Mouse (Mus musculus): Measurements from ENCODE around the gene Foxf1. TPM values are rescaled to one million over a fixed set of nuclear protein-coding genes. Genes with fewer than 3 reads are reported as not detected.

Gene Foxf1
- polyA plus RNA-seq (2015; fragmentation: Nextera tagmentation; extraction: Ambion mirVana), result 0.43 and 0.86 TPM in 2 replicates

DNA sequence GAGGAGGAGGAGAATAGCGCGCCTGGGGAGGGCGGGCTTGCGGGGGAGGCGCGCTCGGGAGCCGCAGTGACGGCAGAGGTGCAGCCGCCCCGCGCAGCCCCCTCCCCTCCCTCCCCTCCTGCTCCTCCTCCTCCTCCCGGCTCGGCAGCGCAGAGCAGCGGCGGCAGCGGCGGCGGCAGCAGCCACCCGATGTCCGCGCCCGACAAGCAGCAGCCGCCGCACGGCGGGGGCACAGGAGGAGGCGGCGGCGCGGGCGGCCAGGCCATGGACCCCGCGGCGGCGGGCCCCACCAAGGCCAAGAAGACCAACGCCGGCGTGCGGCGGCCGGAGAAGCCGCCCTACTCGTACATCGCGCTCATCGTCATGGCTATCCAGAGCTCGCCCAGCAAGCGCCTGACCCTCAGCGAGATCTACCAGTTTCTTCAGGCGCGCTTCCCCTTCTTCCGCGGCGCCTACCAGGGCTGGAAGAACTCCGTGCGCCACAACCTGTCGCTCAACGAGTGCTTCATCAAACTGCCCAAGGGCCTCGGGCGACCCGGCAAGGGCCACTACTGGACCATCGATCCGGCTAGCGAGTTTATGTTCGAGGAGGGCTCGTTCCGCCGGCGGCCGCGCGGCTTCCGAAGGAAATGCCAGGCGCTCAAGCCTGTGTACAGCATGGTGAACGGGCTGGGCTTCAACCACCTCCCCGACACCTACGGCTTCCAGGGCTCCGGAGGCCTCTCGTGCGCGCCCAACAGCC, at the start of gene Foxf1:
Gene Foxf1, plus strand, starts transcription at position 177 of the 742 bp plus-strand sequence.
- no peaks in the 10 kb centered on the region for H3K36me3 ChIP-seq
- peak within 1 kb of the TSS; percentile 56 for H3K4me3 ChIP-seq
- peak within 1 kb of the TSS; percentile 63 for H3K9ac ChIP-seq
- H3K4me1 ChIP-seq, result peaks cover 40% of the 10 kb centered on the region
- peak within 1 kb of the TSS; percentile 99 for H3K4me2 ChIP-seq (replicated peaks)
- under 1% methylated on average over 48 of the region's 83 CpGs for WGBS
- peak; percentile 9; the same call in 1 of the 2 replicates for ATAC-seq (ENCODE audit: low FRiP score, low read depth)
- H3K27ac ChIP-seq, result no peak within 1 kb of the TSS
- no peaks in the 10 kb centered on the region for H3K9me3 ChIP-seq
- peaks cover 99% of the 10 kb centered on the region for H3K27me3 ChIP-seq

DNA sequence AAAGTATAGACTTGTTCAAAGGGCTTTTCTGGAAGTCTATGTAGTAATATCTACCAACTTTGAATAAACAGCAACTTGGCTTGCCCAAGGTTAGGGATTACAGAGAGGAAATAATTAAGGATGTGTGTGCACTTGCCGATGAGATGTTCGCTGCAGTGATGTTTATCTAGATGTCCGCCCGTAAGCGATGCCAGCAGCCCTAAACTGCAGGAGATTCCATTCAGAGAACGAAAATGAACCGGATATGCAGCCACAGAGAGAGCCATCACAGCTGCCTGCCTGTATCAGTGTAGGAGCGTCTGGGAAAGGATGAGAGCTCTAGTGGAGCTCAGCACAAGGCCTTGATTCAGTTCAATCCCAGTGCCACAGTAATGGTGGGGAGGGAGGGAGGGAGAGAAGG, 48.6 kb upstream of the Foxf1 start:
- Histone ChIP-seq H3K4me3 (no peak overlapping the region), H3K4me1 (peaks cover 15% of the 10 kb centered on the region), H3K36me3 (no peaks in the 10 kb centered on the region), H3K4me2 (replicated peaks) (no peak overlapping the region), H3K9me3 (no peaks in the 10 kb centered on the region), H3K27me3 (peaks cover 92% of the 10 kb centered on the region), H3K9ac (no peak overlapping the region), H3K27ac (no peak overlapping the region)
- no peak for ATAC-seq (ENCODE audit: low FRiP score, low read depth)
- WGBS, result 77% methylated on average over 8 of the region's 8 CpGs

- no peak overlapping the region for H3K9ac ChIP-seq
- no peak overlapping the region for H3K4me2 ChIP-seq (replicated peaks)
- no peaks in the 10 kb centered on the region for H3K4me1 ChIP-seq
- no peak overlapping the region for H3K4me3 ChIP-seq
- no peak overlapping the region for H3K27ac ChIP-seq
- H3K36me3 ChIP-seq, result no peaks in the 10 kb centered on the region
- peaks cover 58% of the 10 kb centered on the region for H3K27me3 ChIP-seq
- ATAC-seq (ENCODE audit: low FRiP score, low read depth), result no peak
- 55% methylated on average over 19 of the region's 19 CpGs for WGBS
- peaks cover 4% of the 10 kb centered on the region; the same call in 1 of the 2 replicates for H3K9me3 ChIP-seq
Measured at GRCm38 (mm10) chr8:121043719-121044440, 40.3 kb upstream of the Foxf1 start.

GRCm38 (mm10) chr8:121047441-121047840, 36.7 kb upstream of the Foxf1 start:
- Histone ChIP-seq H3K9ac (no peak overlapping the region), H3K27ac (no peak overlapping the region), H3K27me3 (peaks cover 52% of the 10 kb centered on the region), H3K9me3 (peaks cover 4% of the 10 kb centered on the region; the same call in 1 of the 2 replicates), H3K36me3 (no peaks in the 10 kb centered on the region), H3K4me1 (peaks cover 8% of the 10 kb centered on the region), H3K4me3 (no peak overlapping the region), H3K4me2 (replicated peaks) (no peak overlapping the region)
- WGBS, result 75% methylated on average over 9 of the region's 9 CpGs
- ATAC-seq (ENCODE audit: low FRiP score, low read depth), result no peak; the same call in 1 of the 2 replicates

DNA sequence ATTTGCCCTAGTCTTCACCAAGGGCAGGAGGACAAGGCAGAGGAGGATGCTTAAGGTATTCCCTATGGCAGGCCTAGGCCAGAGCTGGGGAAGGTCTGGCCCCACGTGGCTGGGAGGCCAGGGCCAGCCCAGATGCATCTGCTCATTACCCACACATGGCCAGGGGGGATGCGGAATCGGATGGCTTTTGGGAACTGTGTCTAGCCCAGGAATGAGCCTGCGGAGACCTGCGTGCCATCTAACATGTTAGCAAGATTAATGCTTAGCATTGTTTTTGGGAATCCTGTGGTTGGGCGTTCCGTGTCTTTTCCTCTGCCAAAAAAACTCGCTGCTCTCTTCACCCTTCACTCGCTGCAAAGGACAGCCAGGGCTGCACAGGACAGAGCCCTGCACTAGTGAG, 26.1 kb upstream of the Foxf1 start:
- Histone ChIP-seq H3K4me1 (peaks cover 7% of the 10 kb centered on the region), H3K4me2 (replicated peaks) (no peak overlapping the region), H3K27me3 (peaks cover 73% of the 10 kb centered on the region), H3K9me3 (no peaks in the 10 kb centered on the region), H3K9ac (no peak overlapping the region), H3K27ac (no peak overlapping the region), H3K4me3 (no peak overlapping the region), H3K36me3 (no peaks in the 10 kb centered on the region)
- 47% methylated on average over 9 of the region's 9 CpGs for WGBS
- no peak for ATAC-seq (ENCODE audit: low FRiP score, low read depth)

- Histone ChIP-seq H3K27me3 (peaks cover 71% of the 10 kb centered on the region), H3K4me3 (no peak overlapping the region), H3K27ac (no peak overlapping the region), H3K9ac (no peak overlapping the region), H3K4me1 (peaks cover 14% of the 10 kb centered on the region), H3K9me3 (no peaks in the 10 kb centered on the region), H3K4me2 (replicated peaks) (no peak overlapping the region), H3K36me3 (no peaks in the 10 kb centered on the region)
- no peak for ATAC-seq (ENCODE audit: low FRiP score, low read depth)
- WGBS, result 92% methylated on average over 7 of the region's 7 CpGs
Measured at GRCm38 (mm10) chr8:121059098-121059497, 25.1 kb upstream of the Foxf1 start.

DNA sequence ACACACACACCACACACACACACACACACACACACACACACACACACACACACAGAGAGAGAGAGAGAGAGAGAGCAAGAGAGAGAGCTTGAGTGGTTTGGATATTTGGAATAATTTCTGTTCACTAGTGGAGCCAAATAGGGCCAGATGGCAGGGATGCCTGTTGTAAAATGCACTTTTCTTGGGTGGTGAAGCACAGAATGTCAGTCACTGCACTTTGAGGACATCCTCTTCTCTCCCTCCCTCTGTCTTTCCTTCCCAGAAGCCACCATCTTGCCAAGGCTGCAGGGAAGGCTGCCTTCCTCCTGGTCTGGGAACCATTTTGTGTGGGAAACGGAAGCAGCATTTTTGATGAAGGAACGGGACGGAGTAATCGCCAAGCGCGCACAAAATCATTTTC, 21.7 kb upstream of the Foxf1 start:
- Histone ChIP-seq H3K27ac (no peak overlapping the region), H3K27me3 (peaks cover 63% of the 10 kb centered on the region), H3K4me1 (peaks cover 14% of the 10 kb centered on the region), H3K9ac (no peak overlapping the region), H3K36me3 (no peaks in the 10 kb centered on the region), H3K9me3 (no peaks in the 10 kb centered on the region), H3K4me2 (replicated peaks) (no peak overlapping the region), H3K4me3 (no peak overlapping the region)
- 83% methylated on average over 6 of the region's 6 CpGs for WGBS
- ATAC-seq (ENCODE audit: low FRiP score, low read depth), result no peak

- Histone ChIP-seq H3K36me3 (no peaks in the 10 kb centered on the region), H3K9ac (no peak overlapping the region), H3K27ac (peak overlapping the region; percentile 61; the same call in 1 of the 2 replicates), H3K4me2 (replicated peaks) (peak overlapping the region; percentile 19; the same call in 1 of the 2 replicates), H3K4me1 (peaks cover 7% of the 10 kb centered on the region; the same call in 1 of the 2 replicates), H3K4me3 (no peak overlapping the region), H3K27me3 (peaks cover 60% of the 10 kb centered on the region), H3K9me3 (no peaks in the 10 kb centered on the region)
- no peak for ATAC-seq (ENCODE audit: low FRiP score, low read depth)
- WGBS, result 58% methylated on average over 13 of the region's 13 CpGs
Measured at GRCm38 (mm10) chr8:121063649-121064048, 20.5 kb upstream of the Foxf1 start.

DNA sequence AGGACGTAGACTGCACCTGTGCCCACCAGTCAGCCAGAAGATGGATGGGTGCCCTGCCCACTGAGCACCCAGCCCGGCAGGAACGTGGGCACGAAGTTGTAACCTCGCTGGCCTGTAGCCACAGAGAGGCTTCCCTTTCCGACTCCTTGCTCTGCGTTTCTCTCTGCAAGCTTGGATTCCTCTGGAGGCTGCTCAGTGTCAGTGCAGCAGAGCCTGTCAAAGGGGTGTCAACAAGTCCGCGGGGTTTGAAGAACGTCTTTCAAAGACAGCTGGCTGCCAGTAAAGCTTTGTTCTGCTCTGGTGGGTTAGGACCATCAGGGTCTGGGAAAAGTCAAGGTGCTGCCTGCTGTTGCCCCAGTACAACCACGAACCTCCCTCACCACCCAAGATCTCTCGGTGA, 12.7 kb upstream of the Foxf1 start:
- no peaks in the 10 kb centered on the region; the same call in 1 of the 2 replicates for H3K9me3 ChIP-seq

DNA sequence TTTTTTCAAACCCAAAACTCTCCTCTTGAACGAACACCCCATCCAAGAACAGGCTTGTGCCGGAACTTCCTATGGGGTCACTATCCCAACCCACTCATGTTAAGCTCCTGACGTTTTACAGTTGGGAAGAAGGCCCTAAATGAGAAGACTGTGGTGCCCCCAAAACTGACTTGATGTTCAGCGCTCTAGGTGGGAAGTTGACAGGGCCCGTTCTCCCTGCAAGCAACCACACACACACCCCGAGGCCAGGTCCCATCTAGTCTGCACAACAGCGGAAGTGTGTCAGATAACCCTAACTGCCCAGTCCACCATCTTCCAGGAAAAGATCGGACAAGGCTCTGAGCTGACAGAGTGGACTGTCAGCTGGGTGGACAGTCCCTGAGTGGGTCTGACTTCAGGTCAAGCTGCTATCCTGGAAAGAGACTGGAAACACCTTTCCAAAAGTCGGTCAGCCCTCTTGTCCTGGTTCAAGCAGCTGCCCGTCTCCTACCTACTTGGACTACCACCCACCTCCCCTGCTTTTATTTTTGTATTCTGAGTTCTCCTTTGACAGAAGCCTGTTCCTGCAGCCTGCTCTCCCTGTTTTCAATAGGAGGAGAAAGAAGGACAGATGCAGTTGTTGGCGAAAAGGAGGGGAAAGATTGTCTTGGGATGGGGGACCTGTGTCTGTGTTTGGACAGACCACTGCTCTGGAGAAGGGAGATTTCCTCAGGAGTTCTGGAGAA, 11.6 kb upstream of the Foxf1 start:
- peaks cover 97% of the 10 kb centered on the region for H3K27me3 ChIP-seq
- H3K4me3 ChIP-seq, result peak overlapping the region; percentile 28
- H3K36me3 ChIP-seq, result no peaks in the 10 kb centered on the region
- H3K4me2 ChIP-seq (replicated peaks), result peak overlapping the region; percentile 56; the same call in 1 of the 2 replicates
- H3K27ac ChIP-seq, result no peak overlapping the region
- no peak overlapping the region for H3K9ac ChIP-seq
- ATAC-seq (ENCODE audit: low FRiP score, low read depth), result no peak
- H3K4me1 ChIP-seq, result peaks cover 28% of the 10 kb centered on the region
- WGBS, result 22% methylated on average over 11 of the region's 11 CpGs
- H3K9me3 ChIP-seq, result no peaks in the 10 kb centered on the region; the same call in 1 of the 2 replicates

More for the DNA sequence above, 12.7 kb upstream of the Foxf1 start:
- Histone ChIP-seq H3K4me3 (no peak overlapping the region), H3K27me3 (peaks cover 89% of the 10 kb centered on the region), H3K4me2 (replicated peaks) (no peak overlapping the region), H3K9ac (0 out of 2 replicates have a peak overlapping the region, but pooled peaks have one; percentile 19), H3K4me1 (peaks cover 28% of the 10 kb centered on the region), H3K27ac (no peak overlapping the region), H3K36me3 (no peaks in the 10 kb centered on the region)
- WGBS, result 3% methylated on average over 12 of the region's 12 CpGs
- ATAC-seq (ENCODE audit: low FRiP score, low read depth), result no peak

DNA sequence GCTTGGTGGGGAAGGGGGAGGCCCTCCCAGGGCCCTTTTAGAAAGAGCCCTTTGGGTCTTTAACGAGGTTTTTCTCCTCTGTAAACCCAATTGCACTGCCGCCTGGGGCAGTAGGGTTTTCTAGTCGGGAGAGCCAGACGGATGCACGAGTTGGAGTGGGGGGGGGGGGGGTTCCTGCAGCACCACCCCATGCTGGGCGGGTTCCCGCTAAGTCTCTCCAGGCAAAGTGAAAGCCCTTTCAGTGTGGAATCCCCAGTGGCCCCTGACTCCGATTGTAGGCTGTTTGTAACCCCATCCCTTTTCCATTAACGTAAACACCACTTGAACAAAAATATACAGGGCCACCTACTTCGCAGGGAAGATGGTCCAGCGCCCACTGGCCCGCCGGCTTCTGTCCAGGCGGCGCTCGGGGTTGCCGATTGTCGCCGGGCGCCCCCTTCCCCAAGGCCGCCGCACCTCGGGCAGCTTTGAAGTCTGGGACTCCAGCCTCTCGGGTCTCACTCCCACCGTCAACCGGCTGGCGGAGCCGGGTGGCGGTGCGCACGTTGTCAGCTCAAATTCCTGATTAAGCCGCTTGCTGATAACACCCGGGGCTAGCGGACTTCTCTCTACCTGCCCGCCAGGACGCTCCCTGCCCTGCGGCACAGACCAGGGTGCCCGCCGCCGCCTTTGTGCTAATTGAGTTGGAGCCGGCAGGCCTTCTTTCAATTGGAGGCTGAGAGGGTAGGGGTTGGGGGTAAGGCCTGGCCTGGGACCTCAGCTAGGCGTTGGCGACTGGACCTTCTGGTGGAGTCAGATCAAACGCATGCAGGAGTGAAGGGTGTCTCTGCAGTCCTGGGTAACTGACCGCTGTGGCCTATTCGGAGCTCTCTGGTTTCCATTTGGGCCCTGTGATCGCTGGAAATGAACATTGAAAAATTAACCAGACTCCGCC, 10.7 kb upstream of the Foxf1 start:
- H3K9ac ChIP-seq, result no peak overlapping the region
- H3K9me3 ChIP-seq, result no peaks in the 10 kb centered on the region; the same call in 1 of the 2 replicates
- peaks cover 28% of the 10 kb centered on the region for H3K4me1 ChIP-seq
- WGBS, result 1% methylated on average over 48 of the region's 48 CpGs
- ATAC-seq (ENCODE audit: low FRiP score, low read depth), result no peak
- peak overlapping the region; percentile 56 for H3K4me2 ChIP-seq (replicated peaks)
- no peaks in the 10 kb centered on the region for H3K36me3 ChIP-seq
- H3K4me3 ChIP-seq, result peak overlapping the region; percentile 28
- peaks cover 99% of the 10 kb centered on the region for H3K27me3 ChIP-seq
- H3K27ac ChIP-seq, result no peak overlapping the region
